Mouse (Mus musculus) kidney, adult 2 months (tissue): ENCODE measurements around the gene Myh11. TPM values are rescaled to one million over a fixed set of nuclear protein-coding genes. Genes with fewer than 3 reads are reported as not detected.

Experiments
- DNase-seq: peaks from one replicate; pipeline ENCODE4 v3.0.0; 2021
- H3K27ac ChIP-seq: fragments of 200-500 bp; 2 replicates; pipeline ENCODE4 v1.5.1; 2012; ENCODE audit warnings: low read depth, low read length, control low read depth, inconsistent platforms; ENCODE audit not compliant: insufficient read depth
- H3K27me3 ChIP-seq: fragments of 200-500 bp; replicated peaks from 2 replicates; pipeline ENCODE4 v1.6.1; 2012; ENCODE audit warnings: mild to moderate bottlenecking, moderate library complexity, low read length, inconsistent platforms; ENCODE audit not compliant: control insufficient read depth, insufficient read depth
- H3K36me3 ChIP-seq: fragments of 200-500 bp; 2 replicates; pipeline ENCODE4 v1.6.1; 2012; ENCODE audit warnings: mild to moderate bottlenecking, moderate library complexity, low read length, inconsistent platforms; ENCODE audit not compliant: control insufficient read depth, insufficient read depth
- H3K4me1 ChIP-seq: fragments of 200-500 bp; 2 replicates; pipeline ENCODE4 v1.6.1; 2011; ENCODE audit warnings: low read length; ENCODE audit not compliant: control insufficient read depth, insufficient read depth
- H3K4me3 ChIP-seq: fragments of 200-500 bp; 2 replicates; pipeline ENCODE4 v1.5.1; 2011; ENCODE audit warnings: mild to moderate bottlenecking, low read depth, low read length, control low read depth; ENCODE audit not compliant: insufficient read depth
- CTCF ChIP-seq: fragments of 200-500 bp; conservative IDR thresholded peaks from 2 replicates; pipeline ENCODE4 v1.5.1; 2011; ENCODE audit warnings: low read depth, mild to moderate bottlenecking, control low read depth, low read length, moderate library complexity, mixed read lengths; ENCODE audit not compliant: insufficient read depth, insufficient read length
- POLR2A ChIP-seq: fragments of 200-500 bp; IDR thresholded peaks from one replicate; pipeline ENCODE4 v1.6.1; 2011; ENCODE audit warnings: low read depth, low read length, control low read depth
- WGBS: fragments of 180-500 bp; shearing (Covaris S2); methylation state at CpG from one replicate; pipeline ENCODE4 v1.1.7; 2018; 5-methylcytosine and 5-hydroxymethylcytosine counted together
- polyA plus RNA-seq: library from polyadenylated mRNA; depleted of rRNA; stranded (reverse); fragments of >200 nt; gene quantifications from 2 replicates; pipeline ENCODE4 v1.2.3, GENCODE M21; 2012

Gene Myh11
- polyA plus RNA-seq, 1 experiment: 5.9 TPM

- WGBS: 62% methylated on average over 9 of the region's 9 CpGs
- DNase-seq: peak; percentile 42
- no peaks in the 10 kb centered on the region for H3K27me3 ChIP-seq
- H3K4me3 ChIP-seq: no peak overlapping the region
- peaks cover 3% of the 10 kb centered on the region; the same call in 1 of the 2 replicates for H3K36me3 ChIP-seq
- H3K27ac ChIP-seq: peak overlapping the region; percentile 5; the same call in 1 of the 2 replicates
- TF ChIP-seq POLR2A: no peak
- TF ChIP-seq CTCF: no peak
- H3K4me1 ChIP-seq: no peaks in the 10 kb centered on the region
Observed at GRCm38 (mm10) chr16:14194164-14194950, 96.8 kb downstream of the Myh11 start.

- Histone ChIP-seq H3K27me3 (no peaks in the 10 kb centered on the region), H3K4me3 (no peak overlapping the region), H3K27ac (no peak overlapping the region), H3K36me3 (no peaks in the 10 kb centered on the region; the same call in none of the 2 replicates), H3K4me1 (no peaks in the 10 kb centered on the region)
- no peak for TF ChIP-seq CTCF
- no peak for TF ChIP-seq POLR2A
- DNase-seq: no peak
- over 99% methylated on average over 5 of the region's 5 CpGs for WGBS
Observed at GRCm38 (mm10) chr16:14185516-14185915, 105.7 kb downstream of the Myh11 start.

- no peak for DNase-seq
- Histone ChIP-seq H3K36me3 (no peaks in the 10 kb centered on the region; the same call in none of the 2 replicates), H3K27me3 (no peaks in the 10 kb centered on the region), H3K4me1 (no peaks in the 10 kb centered on the region), H3K27ac (no peak overlapping the region), H3K4me3 (no peak overlapping the region)
- WGBS: 68% methylated on average over 1 of the region's 1 CpGs
- no peak for TF ChIP-seq CTCF
- no peak for TF ChIP-seq POLR2A
Observed at GRCm38 (mm10) chr16:14183856-14184255, 107.3 kb downstream of the Myh11 start.

GRCm38 (mm10) chr16:14182360-14182759 is 108.8 kb downstream of the Myh11 start:
- 57% methylated on average over 5 of the region's 5 CpGs for WGBS
- no peak for DNase-seq
- H3K4me3 ChIP-seq: no peak overlapping the region
- 0 out of 2 replicates have a peak overlapping the region, but pooled peaks have one; percentile 29 for H3K27ac ChIP-seq
- H3K27me3 ChIP-seq: no peaks in the 10 kb centered on the region
- H3K36me3 ChIP-seq: no peaks in the 10 kb centered on the region; the same call in none of the 2 replicates
- H3K4me1 ChIP-seq: peaks cover 3% of the 10 kb centered on the region; the same call in 1 of the 2 replicates
- TF ChIP-seq POLR2A (no peak), CTCF (no peak)

- Histone ChIP-seq H3K27ac (no peak overlapping the region), H3K4me3 (no peak overlapping the region), H3K36me3 (no peaks in the 10 kb centered on the region; the same call in none of the 2 replicates), H3K4me1 (peaks cover 4% of the 10 kb centered on the region; the same call in 1 of the 2 replicates), H3K27me3 (no peaks in the 10 kb centered on the region)
- DNase-seq: no peak
- TF ChIP-seq POLR2A (no peak), CTCF (no peak)
- WGBS: 77% methylated on average over 6 of the region's 6 CpGs
Observed at GRCm38 (mm10) chr16:14180163-14180733, 110.9 kb downstream of the Myh11 start.

GRCm38 (mm10) chr16:14178041-14178440 is 113.1 kb downstream of the Myh11 start:
- Histone ChIP-seq H3K27me3 (no peaks in the 10 kb centered on the region), H3K27ac (no peak overlapping the region), H3K4me3 (no peak overlapping the region), H3K36me3 (no peaks in the 10 kb centered on the region; the same call in none of the 2 replicates), H3K4me1 (peaks cover 4% of the 10 kb centered on the region; the same call in 1 of the 2 replicates)
- no peak for DNase-seq
- no peak for TF ChIP-seq POLR2A
- no peak for TF ChIP-seq CTCF
- WGBS: 29% methylated on average over 3 of the region's 3 CpGs

- Histone ChIP-seq H3K36me3 (peaks cover 2% of the 10 kb centered on the region), H3K27ac (no peak overlapping the region), H3K4me3 (no peak overlapping the region), H3K27me3 (no peaks in the 10 kb centered on the region), H3K4me1 (no peaks in the 10 kb centered on the region)
- TF ChIP-seq POLR2A (no peak), CTCF (no peak)
- no peak for DNase-seq
- 94% methylated on average over 1 of the region's 1 CpGs for WGBS
Observed at GRCm38 (mm10) chr16:14169706-14170105, 121.5 kb downstream of the Myh11 start.
